Mouse (Mus musculus) hindbrain, postnatal 0 days (tissue): Measurements from ENCODE around the gene Hist1h3b. TPM values are rescaled to one million over a fixed set of nuclear protein-coding genes. Genes with fewer than 3 reads are reported as not detected.
"Not testable (repeated sequence)": the region's sequence is repeated elsewhere in the genome, so short reads cannot be mapped to it uniquely, and the experiment has no call there.

Experiments
- ATAC-seq: fragments of 200-750 bp; cut with Nextera tagmentation; 2 replicates; pipeline ENCODE4 v1.8.0; 2017; ENCODE audit warnings: mild to moderate bottlenecking, moderate TSS enrichment, moderate library complexity
- DNase-seq: peaks from one replicate; pipeline ENCODE4 v3.0.0-alpha.2; 2015; ENCODE audit warnings: low spot score
- H3K27ac ChIP-seq: fragments of 300-500 bp; sonication (generic); 2 replicates; pipeline ENCODE4 v1.5.1; 2014; ENCODE audit warnings: mild to moderate bottlenecking
- H3K27me3 ChIP-seq: fragments of 300-500 bp; sonication (generic); 2 replicates; pipeline ENCODE4 v1.6.1; 2014; ENCODE audit warnings: low read length, mixed read lengths; ENCODE audit not compliant: insufficient read depth
- H3K36me3 ChIP-seq: fragments of 300-500 bp; sonication (generic); 2 replicates; pipeline ENCODE4 v1.6.1; 2014; ENCODE audit warnings: low read length, mixed read lengths; ENCODE audit not compliant: insufficient read depth
- H3K4me1 ChIP-seq: fragments of 300-500 bp; sonication (generic); 2 replicates; pipeline ENCODE4 v1.6.1; 2014; ENCODE audit warnings: antibody characterized with exemption, low read length, mixed read lengths; ENCODE audit not compliant: insufficient read depth
- H3K4me2 ChIP-seq: fragments of 300-500 bp; sonication (generic); 2 replicates; pipeline ENCODE4 v1.6.1; 2014; ENCODE audit warnings: low read depth, mild to moderate bottlenecking, low read length, moderate library complexity, mixed read lengths
- H3K4me3 ChIP-seq: fragments of 300-500 bp; sonication (generic); 2 replicates; pipeline ENCODE4 v1.5.1; 2014; ENCODE audit warnings: low read length
- H3K9ac ChIP-seq: fragments of 300-500 bp; sonication (generic); replicated peaks from 2 replicates; pipeline ENCODE4 v1.6.1; 2014; ENCODE audit warnings: mild to moderate bottlenecking, low read length, moderate library complexity, mixed read lengths
- H3K9me3 ChIP-seq: fragments of 300-500 bp; sonication (generic); 2 replicates; pipeline ENCODE4 v1.6.1; 2016; ENCODE audit warnings: low read length, mixed read lengths
- CTCF ChIP-seq: IDR thresholded peaks from 2 replicates; pipeline ENCODE4 v1.5.1; 2016; ENCODE audit warnings: antibody characterized with exemption, control low read depth, low read depth
- WGBS: fragments of 180-500 bp; shearing (Covaris S2); extraction: QIAGEN DNeasy Blood & Tissue Kit; methylation state at CpG from one replicate; pipeline ENCODE4 v1.1.7; 2014; 5-methylcytosine and 5-hydroxymethylcytosine counted together
- polyA plus RNA-seq: library from polyadenylated mRNA; unstranded; fragments of >200 nt; fragmentation: Nextera tagmentation; extraction: Ambion mirVana; gene quantifications from 2 replicates; pipeline ENCODE4 v1.2.1, GENCODE M21; 2015
- total RNA-seq: library from RNA; depleted of rRNA; stranded (reverse); fragments of >200 nt; gene quantifications from 2 replicates; pipeline ENCODE4 v1.2.3, GENCODE M21; 2014

The Hist1h3b gene
- total and polyA plus RNA-seq, 2 experiments from 2014 or later, result 2.6 to 956 TPM

- Histone ChIP-seq H3K4me3 (peak overlapping the region; percentile 38), H3K36me3 (no peaks in the 10 kb centered on the region), H3K27me3 (no peaks in the 10 kb centered on the region), H3K4me2 (peak overlapping the region; percentile 63), H3K9me3 (no peaks in the 10 kb centered on the region), H3K4me1 (0 out of 2 replicates have a peak, but pooled peaks cover 4% of the 10 kb centered on the region), H3K27ac (peak overlapping the region; percentile 96), H3K9ac (peak overlapping the region; percentile 37; the same call in 1 of the 2 replicates)
- WGBS, result 4% methylated on average over 10 of the region's 13 CpGs
- no peak for TF ChIP-seq CTCF
- DNase-seq (no peak), ATAC-seq (no peak)
Observed at GRCm38 (mm10) chr13:23747081-23747891, 4.8 kb upstream of the Hist1h3b start.

DNA sequence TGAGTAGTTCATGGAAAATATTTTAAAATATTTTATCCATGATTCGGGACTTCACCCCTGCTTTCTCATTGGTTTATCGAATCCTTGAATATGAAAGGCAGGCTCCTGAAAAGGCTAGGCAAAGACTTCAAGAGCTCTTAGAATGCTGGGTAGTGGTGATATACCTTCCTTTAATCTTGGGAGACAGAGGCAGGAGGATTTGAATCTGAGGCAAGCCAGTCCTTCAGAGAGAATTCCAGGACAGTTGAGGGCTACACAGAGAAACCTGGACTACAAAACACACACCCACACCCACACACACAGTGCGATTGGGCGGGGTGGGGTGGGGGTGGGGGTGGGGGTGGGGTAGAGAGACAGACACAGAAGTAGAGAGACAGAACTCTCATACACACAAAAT is 4.2 kb upstream of the Hist1h3b start:
- WGBS, result 7% methylated on average over 4 of the region's 4 CpGs
- H3K4me2 ChIP-seq, result no peak overlapping the region
- no peak for TF ChIP-seq CTCF

GRCm38 (mm10) chr13:23749563-23750121 is 2.4 kb upstream of the Hist1h3b start:
- no peak overlapping the region for H3K27ac ChIP-seq
- DNase-seq (no peak), ATAC-seq (no peak)
- TF ChIP-seq CTCF, result no peak
- no peaks in the 10 kb centered on the region for H3K9me3 ChIP-seq
- H3K9ac ChIP-seq, result no peak overlapping the region
- 90% methylated on average over 5 of the region's 5 CpGs for WGBS
- H3K36me3 ChIP-seq, result no peaks in the 10 kb centered on the region
- no peak overlapping the region for H3K4me2 ChIP-seq
- H3K27me3 ChIP-seq, result no peaks in the 10 kb centered on the region
- 0 out of 2 replicates have a peak, but pooled peaks cover 4% of the 10 kb centered on the region for H3K4me1 ChIP-seq
- H3K4me3 ChIP-seq, result no peak overlapping the region

More for the DNA sequence above, 4.2 kb upstream of the Hist1h3b start:
- no peak for ATAC-seq
- no peaks in the 10 kb centered on the region for H3K9me3 ChIP-seq
- H3K27ac ChIP-seq, result no peak overlapping the region; the same call in 1 of the 2 replicates
- no peak for DNase-seq
- H3K9ac ChIP-seq, result no peak overlapping the region
- no peaks in the 10 kb centered on the region for H3K36me3 ChIP-seq
- H3K4me3 ChIP-seq, result no peak overlapping the region
- H3K4me1 ChIP-seq, result 0 out of 2 replicates have a peak, but pooled peaks cover 4% of the 10 kb centered on the region
- no peaks in the 10 kb centered on the region for H3K27me3 ChIP-seq

- WGBS, result under 1% methylated on average over 25 of the region's 47 CpGs
- Histone ChIP-seq H3K27ac (peak within 1 kb of the TSS; percentile 92), H3K9ac (peak within 1 kb of the TSS; percentile 40; the same call in 1 of the 2 replicates), H3K4me2 (peak within 1 kb of the TSS; percentile 71), H3K4me3 (peak within 1 kb of the TSS; percentile 40)
- DNase-seq (peak; percentile 83), ATAC-seq (peak; percentile 61)
- H3K9me3 ChIP-seq, H3K36me3 ChIP-seq, H3K4me1 ChIP-seq, H3K27me3 ChIP-seq: not testable (repeated sequence)
- 0 out of 2 replicates have a peak, but pooled peaks have one; percentile 7 for TF ChIP-seq CTCF
Observed at GRCm38 (mm10) chr13:23750839-23751477, 1.1 kb upstream of the Hist1h3b start, which contains the start of gene Hist1h2ab. Gene Hist1h2ab, plus strand, starts transcription at chr13:23751126.

GRCm38 (mm10) chr13:23751478-23751956 is 550 bp upstream of the Hist1h3b start:
- peak overlapping the region; percentile 40; the same call in 1 of the 2 replicates for H3K9ac ChIP-seq
- under 1% methylated on average over 11 of the region's 11 CpGs for WGBS
- TF ChIP-seq CTCF, result no peak; the same call in 1 of the 2 replicates
- H3K4me3 ChIP-seq, result peak overlapping the region; percentile 40
- ATAC-seq (no peak), DNase-seq (no peak)
- no peaks in the 10 kb centered on the region for H3K27me3 ChIP-seq
- H3K27ac ChIP-seq, result peak overlapping the region; percentile 92
- 0 out of 2 replicates have a peak, but pooled peaks cover 4% of the 10 kb centered on the region for H3K4me1 ChIP-seq
- peak overlapping the region; percentile 71 for H3K4me2 ChIP-seq
- no peaks in the 10 kb centered on the region for H3K36me3 ChIP-seq
- no peaks in the 10 kb centered on the region for H3K9me3 ChIP-seq

GRCm38 (mm10) chr13:23752742-23753172 is 690 bp downstream of the Hist1h3b start:
- DNase-seq (no peak), ATAC-seq (no peak)
- Histone ChIP-seq H3K9me3 (no peaks in the 10 kb centered on the region), H3K4me1 (0 out of 2 replicates have a peak, but pooled peaks cover 4% of the 10 kb centered on the region), H3K36me3 (no peaks in the 10 kb centered on the region), H3K27me3 (no peaks in the 10 kb centered on the region), H3K9ac (no peak overlapping the region), H3K4me2 (peak overlapping the region; percentile 40), H3K27ac (no peak overlapping the region), H3K4me3 (peak overlapping the region; percentile 21; the same call in 1 of the 2 replicates)
- no peak for TF ChIP-seq CTCF
- WGBS, result 6% methylated on average over 6 of the region's 6 CpGs
